Mouse (Mus musculus) limb, embryonic 15.5 days (tissue): Measurements from ENCODE around the gene Gm9945. TPM values are rescaled to one million over a fixed set of nuclear protein-coding genes. Genes with fewer than 3 reads are reported as not detected.
A peak's percentile ranks its signal among the peaks of the same experiment; 100 is the strongest.

ENCODE experiments used
- ATAC-seq: fragments of 200-750 bp; cut with Nextera tagmentation; 2 replicates; pipeline ENCODE4 v1.8.0; 2017; ENCODE audit warnings: low read depth, moderate TSS enrichment; ENCODE audit not compliant: insufficient number of reproducible peaks, low FRiP score, low TSS enrichment
- H3K27ac ChIP-seq: fragments of 300-500 bp; sonication (generic); 2 replicates; pipeline ENCODE4 v1.5.1; 2015; ENCODE audit warnings: moderate library complexity, mild to moderate bottlenecking, inconsistent platforms
- H3K27me3 ChIP-seq: fragments of 300-500 bp; sonication (generic); 2 replicates; pipeline ENCODE4 v1.6.1; 2015; ENCODE audit warnings: inconsistent platforms
- H3K36me3 ChIP-seq: fragments of 300-500 bp; sonication (generic); 2 replicates; pipeline ENCODE4 v1.6.1; 2015; ENCODE audit warnings: inconsistent platforms
- H3K4me1 ChIP-seq: fragments of 300-500 bp; sonication (generic); 2 replicates; pipeline ENCODE4 v1.6.1; 2015; ENCODE audit warnings: inconsistent platforms
- H3K4me2 ChIP-seq: fragments of 300-500 bp; sonication (generic); 2 replicates; pipeline ENCODE4 v1.6.1; 2015; ENCODE audit warnings: mild to moderate bottlenecking, inconsistent platforms
- H3K4me3 ChIP-seq: fragments of 300-500 bp; sonication (generic); 2 replicates; pipeline ENCODE4 v1.5.1; 2015; ENCODE audit warnings: mild to moderate bottlenecking, inconsistent platforms
- H3K9ac ChIP-seq: fragments of 300-500 bp; sonication (generic); 2 replicates; pipeline ENCODE4 v1.6.1; 2015; ENCODE audit warnings: inconsistent platforms
- H3K9me3 ChIP-seq: fragments of 300-500 bp; sonication (generic); 2 replicates; pipeline ENCODE4 v1.6.1; 2016; ENCODE audit warnings: inconsistent platforms
- WGBS: fragments of 180-500 bp; shearing (Covaris S2); methylation state at CpG from one replicate; pipeline ENCODE4 v1.1.7; 2015; 5-methylcytosine and 5-hydroxymethylcytosine counted together
- polyA plus RNA-seq: library from polyadenylated mRNA; unstranded; fragments of >200 nt; fragmentation: Nextera tagmentation; extraction: Ambion mirVana; gene quantifications from 2 replicates; pipeline ENCODE4 v1.2.1, GENCODE M21; 2015

Gene Gm9945
- polyA plus RNA-seq, 1 experiment from 2014 or later, result not detected

DNA sequence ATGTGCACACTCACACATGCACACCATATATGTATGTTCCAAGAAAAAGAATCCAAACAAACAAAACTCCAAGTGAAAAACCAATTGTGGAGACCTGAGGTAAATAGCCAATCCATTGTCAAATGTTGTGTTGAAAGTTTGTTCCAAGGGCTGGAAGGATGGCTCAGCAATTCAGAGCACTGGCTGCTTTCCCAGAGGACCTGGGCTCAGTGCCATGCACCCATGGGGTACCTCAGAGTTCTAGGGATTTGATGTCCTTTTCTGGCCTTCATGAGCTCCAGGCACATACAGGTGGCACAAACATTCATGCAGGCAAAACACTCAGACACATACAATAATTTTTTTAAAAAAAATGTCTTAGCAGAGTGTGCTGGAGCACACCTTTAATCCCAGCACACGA lies 31.4 kb upstream of the Gm9945 start:
- no peak for ATAC-seq
- Histone ChIP-seq H3K4me1 (no peaks in the 10 kb centered on the region), H3K4me2 (no peak overlapping the region), H3K9me3 (no peaks in the 10 kb centered on the region), H3K36me3 (no peaks in the 10 kb centered on the region), H3K27ac (no peak overlapping the region), H3K4me3 (no peak overlapping the region), H3K9ac (no peak overlapping the region), H3K27me3 (no peaks in the 10 kb centered on the region)
- WGBS, result 81% methylated on average over 1 of the region's 1 CpGs

- 28% methylated on average over 15 of the region's 15 CpGs for WGBS
- H3K36me3 ChIP-seq, result no peaks in the 10 kb centered on the region
- H3K27ac ChIP-seq, result no peak overlapping the region
- no peak overlapping the region for H3K4me3 ChIP-seq
- no peaks in the 10 kb centered on the region for H3K27me3 ChIP-seq
- H3K9me3 ChIP-seq, result no peaks in the 10 kb centered on the region
- H3K9ac ChIP-seq, result no peak overlapping the region
- ATAC-seq, result no peak
- H3K4me1 ChIP-seq, result no peaks in the 10 kb centered on the region
- H3K4me2 ChIP-seq, result no peak overlapping the region
These were observed 29.8 kb upstream of the Gm9945 start for GRCm38 (mm10) chr11:53450070-53450705.

- Histone ChIP-seq H3K27me3 (no peaks in the 10 kb centered on the region), H3K4me3 (no peak overlapping the region), H3K4me1 (no peaks in the 10 kb centered on the region), H3K9me3 (no peaks in the 10 kb centered on the region), H3K27ac (no peak overlapping the region), H3K9ac (no peak overlapping the region), H3K36me3 (no peaks in the 10 kb centered on the region), H3K4me2 (no peak overlapping the region)
- 47% methylated on average over 2 of the region's 2 CpGs for WGBS
- no peak for ATAC-seq
These were observed 28.6 kb upstream of the Gm9945 start for GRCm38 (mm10) chr11:53451361-53451760.

DNA sequence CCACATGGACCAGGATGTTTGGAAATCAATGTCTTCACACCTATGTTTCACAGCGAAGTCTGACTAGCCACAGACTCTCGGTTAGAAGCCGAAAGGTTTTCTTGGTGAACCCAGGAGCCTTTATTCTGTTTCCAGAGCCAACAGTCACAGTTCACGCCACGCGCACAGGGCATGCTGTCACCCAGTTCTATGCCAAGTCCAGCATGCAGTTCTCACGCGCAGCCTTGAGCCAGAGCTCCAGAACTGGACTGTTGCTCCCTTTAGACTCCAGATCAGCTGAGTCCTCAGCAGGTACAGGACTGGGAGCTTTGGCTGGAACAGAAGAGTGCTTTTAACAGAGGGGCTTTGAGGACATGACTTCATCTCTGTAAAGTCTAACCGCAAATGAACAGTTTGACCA lies 27.6 kb upstream of the Gm9945 start:
- H3K9ac ChIP-seq, result no peak overlapping the region
- 0 out of 2 replicates have a peak, but pooled peaks cover 1% of the 10 kb centered on the region for H3K27me3 ChIP-seq
- no peak overlapping the region for H3K4me3 ChIP-seq
- no peaks in the 10 kb centered on the region for H3K36me3 ChIP-seq
- no peak overlapping the region for H3K4me2 ChIP-seq
- H3K4me1 ChIP-seq, result peaks cover 5% of the 10 kb centered on the region
- 96% methylated on average over 9 of the region's 9 CpGs for WGBS
- no peak for ATAC-seq
- H3K27ac ChIP-seq, result no peak overlapping the region
- no peaks in the 10 kb centered on the region for H3K9me3 ChIP-seq

DNA sequence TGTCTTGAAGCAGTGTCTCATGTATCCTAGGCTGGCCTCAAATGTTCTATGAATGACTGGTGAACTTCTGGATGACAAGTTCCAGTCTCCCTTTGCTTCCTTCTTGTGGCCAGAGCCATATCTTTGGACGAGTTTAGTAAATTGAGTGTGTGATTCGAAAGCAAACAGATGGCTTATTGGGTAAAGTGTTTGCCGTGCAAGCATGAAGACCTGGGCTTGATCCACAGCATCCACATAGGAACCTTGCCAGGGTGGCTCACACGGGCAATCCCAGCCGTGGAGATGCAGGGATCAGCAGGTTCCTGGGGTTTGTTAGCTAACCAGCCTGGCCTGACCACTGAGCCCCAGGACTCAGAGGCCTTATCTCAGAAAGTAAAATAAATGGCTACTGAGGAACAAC lies 26.9 kb upstream of the Gm9945 start:
- peaks cover 8% of the 10 kb centered on the region; the same call in 1 of the 2 replicates for H3K27me3 ChIP-seq
- WGBS, result 86% methylated on average over 5 of the region's 5 CpGs

DNA sequence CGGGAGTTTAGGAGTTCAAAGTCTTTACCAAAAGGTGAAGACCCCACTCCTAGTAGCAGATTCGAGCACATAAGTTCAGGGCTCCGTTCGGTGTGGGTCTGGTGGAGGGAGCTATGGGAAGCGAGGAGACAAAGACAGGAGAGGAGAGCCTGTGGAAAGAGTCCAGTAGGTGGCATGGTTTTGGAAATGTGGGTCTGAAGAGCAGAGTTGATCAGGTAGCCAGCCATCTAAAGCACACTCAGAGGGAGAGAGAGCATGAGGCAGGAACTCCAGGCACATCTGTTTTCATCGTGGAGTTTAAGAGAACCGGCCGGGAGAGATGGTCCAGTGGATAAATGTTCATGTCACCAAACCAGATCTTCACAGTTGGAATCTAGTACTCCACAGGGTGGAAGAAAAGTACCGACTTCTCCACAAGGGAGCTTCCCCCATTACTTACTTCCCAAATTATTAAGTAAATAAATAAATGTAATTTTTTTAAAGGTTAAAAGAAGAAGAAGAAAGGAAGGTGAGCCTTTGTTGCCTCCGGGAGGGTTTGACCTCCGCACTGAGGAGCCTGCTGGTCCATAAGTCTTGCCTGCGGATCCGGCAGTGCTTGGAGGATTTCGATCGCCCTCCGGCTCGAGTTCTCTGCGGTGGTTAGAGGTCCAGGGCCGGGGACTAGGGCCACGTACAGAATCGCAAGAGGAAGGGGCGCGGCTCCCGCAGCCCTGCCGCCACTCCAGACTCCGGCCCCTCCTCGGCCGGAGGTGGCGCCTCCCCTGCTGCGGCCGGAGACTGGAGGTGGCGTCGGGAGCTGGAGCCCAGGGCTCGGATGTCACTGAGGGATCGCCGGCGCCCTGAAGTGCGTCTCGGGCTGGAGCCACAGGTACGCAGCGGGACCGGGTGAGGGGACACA lies 23.2 kb upstream of the Gm9945 start, which contains the start of the genes Gm10447 and Shroom1:
TSS of gene Gm10447 (minus strand) at position 637 of the 898 bp plus-strand sequence.
TSS of gene Shroom1 (plus strand) at position 732 of the 898 bp plus-strand sequence.
- H3K4me1 ChIP-seq, result peaks cover 7% of the 10 kb centered on the region
- peak within 1 kb of the TSS; percentile 47 for H3K27ac ChIP-seq
- H3K27me3 ChIP-seq, result peaks cover 16% of the 10 kb centered on the region
- ATAC-seq, result peak; percentile 76
- H3K9me3 ChIP-seq, result no peaks in the 10 kb centered on the region
- peak within 1 kb of the TSS; percentile 42 for H3K9ac ChIP-seq
- H3K4me2 ChIP-seq, result peak within 1 kb of the TSS; percentile 85
- H3K4me3 ChIP-seq, result peak within 1 kb of the TSS; percentile 58
- WGBS, result 2% methylated on average over 32 of the region's 42 CpGs
- H3K36me3 ChIP-seq, result no peaks in the 10 kb centered on the region

More for the DNA sequence above, 26.9 kb upstream of the Gm9945 start:
- no peaks in the 10 kb centered on the region for H3K36me3 ChIP-seq
- H3K4me3 ChIP-seq, result no peak overlapping the region
- no peaks in the 10 kb centered on the region for H3K9me3 ChIP-seq
- no peak overlapping the region for H3K9ac ChIP-seq
- no peak overlapping the region for H3K27ac ChIP-seq
- peaks cover 7% of the 10 kb centered on the region for H3K4me1 ChIP-seq
- no peak overlapping the region for H3K4me2 ChIP-seq
- no peak for ATAC-seq

GRCm38 (mm10) chr11:53457372-53457954 lies 22.5 kb upstream of the Gm9945 start:
- H3K9me3 ChIP-seq, result no peaks in the 10 kb centered on the region
- WGBS, result 8% methylated on average over 29 of the region's 29 CpGs
- peak overlapping the region; percentile 58 for H3K4me3 ChIP-seq
- H3K27me3 ChIP-seq, result peaks cover 23% of the 10 kb centered on the region
- H3K4me2 ChIP-seq, result peak overlapping the region; percentile 85
- peaks cover 7% of the 10 kb centered on the region for H3K4me1 ChIP-seq
- peak overlapping the region; percentile 42 for H3K9ac ChIP-seq
- H3K27ac ChIP-seq, result peak overlapping the region; percentile 47; the same call in 1 of the 2 replicates
- peak; percentile 31; the same call in 1 of the 2 replicates for ATAC-seq
- H3K36me3 ChIP-seq, result no peaks in the 10 kb centered on the region

GRCm38 (mm10) chr11:53458996-53459395 lies 21.0 kb upstream of the Gm9945 start:
- ATAC-seq, result no peak
- no peak overlapping the region for H3K4me2 ChIP-seq
- peaks cover 39% of the 10 kb centered on the region for H3K27me3 ChIP-seq
- H3K4me1 ChIP-seq, result peaks cover 18% of the 10 kb centered on the region
- H3K4me3 ChIP-seq, result no peak overlapping the region
- 58% methylated on average over 3 of the region's 3 CpGs for WGBS
- no peak overlapping the region for H3K27ac ChIP-seq
- H3K9me3 ChIP-seq, result no peaks in the 10 kb centered on the region
- H3K36me3 ChIP-seq, result no peaks in the 10 kb centered on the region
- no peak overlapping the region for H3K9ac ChIP-seq

DNA sequence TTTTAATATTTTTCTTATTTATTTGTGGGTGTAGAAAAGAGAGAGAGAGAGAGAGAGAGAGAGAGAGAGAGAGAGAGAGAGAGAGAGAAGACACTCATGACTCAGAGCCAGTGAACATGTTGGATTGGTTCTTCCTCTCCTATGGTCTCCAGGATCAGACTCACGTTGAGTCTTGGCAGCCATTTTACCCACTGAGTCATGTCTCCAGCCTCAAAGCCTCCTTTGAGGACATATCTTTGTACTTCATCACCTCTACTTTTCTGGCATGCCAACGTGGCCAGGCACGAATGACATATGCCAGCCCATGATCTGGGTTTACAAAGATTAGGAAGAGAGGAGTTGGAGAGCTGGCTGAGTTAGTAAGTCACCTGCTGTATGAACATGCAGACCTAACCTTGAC lies 19.8 kb upstream of the Gm9945 start:
- WGBS, result 80% methylated on average over 3 of the region's 3 CpGs
- Histone ChIP-seq H3K9ac (no peak overlapping the region), H3K36me3 (no peaks in the 10 kb centered on the region), H3K27me3 (peaks cover 51% of the 10 kb centered on the region), H3K4me2 (no peak overlapping the region), H3K9me3 (no peaks in the 10 kb centered on the region), H3K27ac (no peak overlapping the region), H3K4me3 (no peak overlapping the region), H3K4me1 (peaks cover 19% of the 10 kb centered on the region)
- no peak for ATAC-seq

- H3K4me3 ChIP-seq, result no peak overlapping the region
- H3K4me2 ChIP-seq, result no peak overlapping the region
- no peak for ATAC-seq
- H3K9ac ChIP-seq, result no peak overlapping the region
- H3K27me3 ChIP-seq, result peaks cover 66% of the 10 kb centered on the region
- H3K9me3 ChIP-seq, result no peaks in the 10 kb centered on the region
- H3K36me3 ChIP-seq, result no peaks in the 10 kb centered on the region
- WGBS, result 28% methylated on average over 5 of the region's 5 CpGs
- H3K4me1 ChIP-seq, result peaks cover 28% of the 10 kb centered on the region
- H3K27ac ChIP-seq, result no peak overlapping the region
These were observed 18.2 kb upstream of the Gm9945 start for GRCm38 (mm10) chr11:53461727-53462126.

DNA sequence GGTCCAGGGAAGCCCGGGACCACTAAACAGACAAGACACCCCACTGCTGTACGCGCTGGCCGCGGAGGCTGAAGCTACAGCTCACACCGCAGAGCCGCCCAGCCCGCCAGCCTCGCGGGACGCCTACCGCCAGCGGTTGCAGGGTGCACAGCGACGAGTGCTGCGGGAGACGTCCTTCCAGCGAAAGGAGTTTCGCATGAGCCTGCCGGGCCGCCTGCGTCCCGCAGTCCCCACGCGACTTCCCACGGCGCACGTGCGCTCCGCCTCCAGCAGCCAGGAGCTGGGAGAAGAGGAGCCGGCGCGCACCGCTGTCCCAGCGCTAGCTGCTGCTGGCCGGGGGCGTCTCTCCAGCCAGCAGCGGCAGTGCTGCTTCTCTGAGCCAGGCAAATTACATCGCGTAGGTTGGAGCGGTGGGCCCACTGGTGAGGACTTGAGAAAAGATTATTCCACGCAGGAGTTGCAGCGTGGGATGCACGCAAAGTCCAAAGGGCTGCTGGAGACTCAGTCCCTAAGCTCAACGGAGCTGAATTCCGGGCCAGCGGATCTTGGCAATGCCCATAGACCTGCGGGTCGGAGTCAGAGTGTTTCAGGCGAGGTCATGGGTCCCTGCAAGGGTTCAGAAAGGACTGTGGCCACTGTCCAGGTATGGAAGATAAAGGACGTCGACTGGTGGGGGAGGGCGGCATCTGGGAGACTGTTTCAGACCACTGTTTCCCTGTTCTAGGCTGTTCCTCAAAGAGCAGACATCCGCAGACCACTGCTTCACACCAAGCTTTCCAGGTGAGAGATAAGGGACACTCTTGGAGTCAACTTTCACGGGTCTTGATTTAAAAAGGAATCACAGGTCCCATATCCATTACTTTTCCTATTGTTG lies 16.2 kb upstream of the Gm9945 start:
- 0 out of 2 replicates have a peak overlapping the region, but pooled peaks have one; percentile 2 for H3K9ac ChIP-seq
- no peak overlapping the region for H3K27ac ChIP-seq
- no peaks in the 10 kb centered on the region for H3K36me3 ChIP-seq
- H3K9me3 ChIP-seq, result no peaks in the 10 kb centered on the region
- peak overlapping the region; percentile 85 for H3K4me2 ChIP-seq
- H3K4me3 ChIP-seq, result peak overlapping the region; percentile 39
- H3K4me1 ChIP-seq, result peaks cover 24% of the 10 kb centered on the region
- ATAC-seq, result no peak
- 9% methylated on average over 55 of the region's 55 CpGs for WGBS
- H3K27me3 ChIP-seq, result peaks cover 58% of the 10 kb centered on the region
